Mouse (Mus musculus): ENCODE measurements around the gene Sds. TPM values are rescaled to one million over a fixed set of nuclear protein-coding genes. Genes with fewer than 3 reads are reported as not detected.
"Not testable (repeated sequence)": the region's sequence is repeated elsewhere in the genome, so short reads cannot be mapped to it uniquely, and the experiment has no call there.

The Sds gene
- total RNA-seq, 2 experiments from 2014 or later = 0.33 to 0.69 TPM

GRCm38 (mm10) chr5:120483399-120483798 lies 7.1 kb downstream of the Sds start:
- no peak for DNase-seq (ENCODE audit: low spot score in 2 of 2)

- no peak for DNase-seq (ENCODE audit: low spot score in 2 of 2)
Observed at GRCm38 (mm10) chr5:120487844-120488243, 11.5 kb downstream of the Sds start.

- DNase-seq (ENCODE audit: low spot score in 2 of 2) = peak in 1 of 2 experiments; percentile 65
Observed at GRCm38 (mm10) chr5:120490679-120491192, 14.4 kb downstream of the Sds start.

- peak in 1 of 2 experiments; percentile 52 for DNase-seq (ENCODE audit: low spot score in 2 of 2)
Observed at GRCm38 (mm10) chr5:120492437-120492836, 16.1 kb downstream of the Sds start.

- DNase-seq (ENCODE audit: low spot score in 2 of 2) = peak; percentile 22 to 65
Observed at GRCm38 (mm10) chr5:120493440-120493839, 17.1 kb downstream of the Sds start.

GRCm38 (mm10) chr5:120493873-120494395 lies 17.6 kb downstream of the Sds start:
- DNase-seq (ENCODE audit: low spot score in 2 of 2) = no peak

- DNase-seq (ENCODE audit: low spot score in 2 of 2) = peak in 1 of 2 experiments; percentile 37
Observed at GRCm38 (mm10) chr5:120495064-120495702, 18.9 kb downstream of the Sds start.

- DNase-seq (ENCODE audit: low spot score in 2 of 2) = no peak
Observed at GRCm38 (mm10) chr5:120495703-120496226, 19.4 kb downstream of the Sds start.

- DNase-seq (ENCODE audit: low spot score in 2 of 2) = no peak
Observed at GRCm38 (mm10) chr5:120497071-120497470, 20.7 kb downstream of the Sds start.

- no peak for DNase-seq (ENCODE audit: low spot score in 2 of 2)
Observed at GRCm38 (mm10) chr5:120499202-120499601, 22.9 kb downstream of the Sds start.

- not testable (repeated sequence) for DNase-seq (ENCODE audit: low spot score in 2 of 2)
Observed at GRCm38 (mm10) chr5:120500609-120501008, 24.3 kb downstream of the Sds start.

- peak in 1 of 2 experiments; percentile 78 for DNase-seq (ENCODE audit: low spot score in 2 of 2)
Observed at GRCm38 (mm10) chr5:120502147-120502621, 25.9 kb downstream of the Sds start.

- peak in 1 of 2 experiments; percentile 42 for DNase-seq (ENCODE audit: low spot score in 2 of 2)
Observed at GRCm38 (mm10) chr5:120502675-120503143, 26.4 kb downstream of the Sds start.

- DNase-seq (ENCODE audit: low spot score in 2 of 2) = peak; percentile 48 to 84
Observed at GRCm38 (mm10) chr5:120503144-120503795, 26.9 kb downstream of the Sds start, which contains the start of gene Plbd2. Gene Plbd2 (minus strand): TSS chr5:120503625.

- DNase-seq (ENCODE audit: low spot score in 2 of 2) = peak; percentile 45 to 85
Observed at GRCm38 (mm10) chr5:120505368-120505767, 29.0 kb downstream of the Sds start.

- no peak for DNase-seq (ENCODE audit: low spot score in 2 of 2)
Observed at GRCm38 (mm10) chr5:120505781-120506180, 29.5 kb downstream of the Sds start.

GRCm38 (mm10) chr5:120506490-120506889 lies 30.2 kb downstream of the Sds start:
- no peak for DNase-seq (ENCODE audit: low spot score in 2 of 2)

- no peak for DNase-seq (ENCODE audit: low spot score in 2 of 2)
Observed at GRCm38 (mm10) chr5:120507311-120507710, 31.0 kb downstream of the Sds start.

- DNase-seq (ENCODE audit: low spot score in 2 of 2) = peak; percentile 63 to 87
Observed at GRCm38 (mm10) chr5:120510982-120511642, 34.8 kb downstream of the Sds start, which contains the start of gene Slc8b1. Gene Slc8b1 (plus strand): TSS chr5:120511168.

GRCm38 (mm10) chr5:120511643-120512220 lies 35.4 kb downstream of the Sds start:
- DNase-seq (ENCODE audit: low spot score in 2 of 2) = no peak

Measured in layer of hippocampus, adult 18-20 months (tissue).